ENCODE assay signal across 10 mouse cellular contexts in the genomic region with DNA sequence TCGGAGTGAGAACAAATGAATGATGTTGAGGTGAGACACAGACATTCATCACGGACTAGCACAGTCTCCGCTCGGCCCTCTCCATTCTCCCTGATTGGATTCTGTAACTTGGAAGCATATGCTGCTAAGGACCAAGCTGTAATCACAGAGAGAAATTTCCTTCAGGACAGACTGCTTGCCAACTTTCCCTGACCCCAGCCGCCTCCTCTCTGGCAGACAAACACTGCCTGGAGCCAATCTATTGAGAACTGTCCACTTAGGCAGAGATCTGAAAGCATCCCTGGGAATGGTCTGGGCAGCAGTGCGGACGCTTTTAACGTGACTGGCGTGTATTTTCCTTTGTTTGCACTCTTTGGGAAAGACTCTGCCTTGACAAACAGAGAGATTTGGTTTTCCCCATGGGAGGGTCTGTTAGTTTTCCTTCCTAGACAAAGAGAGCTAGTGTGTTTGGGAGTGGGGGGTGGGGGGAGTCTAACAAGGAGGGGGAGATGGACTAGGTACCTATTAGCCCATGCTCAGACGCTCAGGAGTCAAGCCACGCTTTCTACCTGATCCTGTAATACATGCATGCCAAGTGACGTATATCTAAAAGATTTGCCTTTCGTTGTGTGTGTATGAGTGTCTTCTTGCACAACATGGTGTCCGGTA. TPM values are rescaled to one million over a fixed set of nuclear protein-coding genes. Genes with fewer than 3 reads are reported as not detected.
A peak's percentile ranks its signal among the peaks of the same experiment; 100 is the strongest.
DNase-seq lines count a peak whose midpoint lies in the region; ATAC-seq and TF ChIP-seq lines count a peak whose summit lies in the region.
"Had no signal": no experiment of that assay in that cellular context is flagged by ENCODE, and none has a peak within 500 bp of the region (broad histone marks: within the 10 kb centered on the region; RNA-seq: fewer than 3 reads in every experiment).

No protein-coding gene starts in this region.

- no peaks in the 10 kb centered on the region for H3K27me3 ChIP-seq in lung, embryonic 15.5 days
- no peaks in the 10 kb centered on the region for H3K27me3 ChIP-seq in limb, embryonic 12.5 days
- no peaks in the 10 kb centered on the region for H3K27me3 ChIP-seq in liver, postnatal 0 days (ENCODE audit: insufficient read depth, low read length)

- H3K36me3 ChIP-seq in lung, embryonic 15.5 days, result no peaks in the 10 kb centered on the region
- no peaks in the 10 kb centered on the region for H3K36me3 ChIP-seq in limb, embryonic 12.5 days
- no peaks in the 10 kb centered on the region for H3K36me3 ChIP-seq in liver, postnatal 0 days (replicated peaks; ENCODE audit: insufficient read depth, low read length)

- ATAC-seq in lung, embryonic 15.5 days (ENCODE audit: borderline replicate concordance, extremely low read depth, low FRiP score, low TSS enrichment), result peak; percentile 80
- no peak for ATAC-seq in limb, embryonic 12.5 days (ENCODE audit: insufficient number of reproducible peaks, insufficient read depth, low FRiP score, low TSS enrichment, low read depth)
- ATAC-seq in liver, postnatal 0 days, result no peak

- H3K4me2 ChIP-seq in lung, embryonic 15.5 days, result no peak overlapping the region
- H3K4me2 ChIP-seq in limb, embryonic 12.5 days, result no peak overlapping the region
- H3K4me2 ChIP-seq in liver, postnatal 0 days (ENCODE audit: low read depth, low read length), result no peak overlapping the region

- H3K4me1 ChIP-seq in lung, embryonic 15.5 days, result peaks cover 10% of the 10 kb centered on the region; the same call in 1 of the 2 replicates
- peaks cover 11% of the 10 kb centered on the region for H3K4me1 ChIP-seq in limb, embryonic 12.5 days (replicated peaks)
- no peaks in the 10 kb centered on the region for H3K4me1 ChIP-seq in liver, postnatal 0 days (ENCODE audit: insufficient read depth)

- 37% methylated on average over 14 of the region's 14 CpGs for WGBS in lung, embryonic 15.5 days
- 69% methylated on average over 14 of the region's 14 CpGs for WGBS in limb, embryonic 12.5 days
- WGBS in liver, postnatal 0 days (ENCODE audit: insufficient replicate concordance), result 50% methylated on average over 14 of the region's 14 CpGs

- TF ChIP-seq EP300 in liver, postnatal 0 days (IDR thresholded peaks at IDR 0.05; ENCODE audit: low read depth), result no peak

- no peak overlapping the region for H3K4me3 ChIP-seq in lung, embryonic 15.5 days
- H3K4me3 ChIP-seq in limb, embryonic 12.5 days (replicated peaks), result no peak overlapping the region
- no peak overlapping the region for H3K4me3 ChIP-seq in liver, postnatal 0 days (ENCODE audit: low read depth, low read length)

- no peak for TF ChIP-seq CTCF in liver, postnatal 0 days (IDR thresholded peaks at IDR 0.05; ENCODE audit: low read depth)

- no peak overlapping the region for H3K9ac ChIP-seq in lung, embryonic 15.5 days
- 0 out of 2 replicates have a peak overlapping the region, but pooled peaks have one; percentile 4 for H3K9ac ChIP-seq in limb, embryonic 12.5 days (replicated peaks)
- H3K9ac ChIP-seq in liver, postnatal 0 days (replicated peaks), result no peak overlapping the region
- H3K9ac ChIP-seq: liver, embryonic 14.5 days had no signal

- DNase-seq in adrenal gland, postnatal 10 days, result peak; percentile 19
- no peak for DNase-seq in adrenal gland, adult 2 months
- no peak for DNase-seq in lung, postnatal 25 days (ENCODE audit: low spot score)
- peak; percentile 19 for DNase-seq in skeletal muscle tissue, adult 2 months (ENCODE audit: low read depth, low spot score)
- DNase-seq in liver, postnatal 0 days, result no peak
- no peak for DNase-seq in layer of hippocampus, adult 9-10 months (ENCODE audit: low spot score)
- DNase-seq: cerebellum, postnatal 36 days had no signal

- no peaks in the 10 kb centered on the region for H3K9me3 ChIP-seq in lung, embryonic 15.5 days
- no peaks in the 10 kb centered on the region for H3K9me3 ChIP-seq in limb, embryonic 12.5 days
- H3K9me3 ChIP-seq in liver, postnatal 0 days (ENCODE audit: low read length), result no peaks in the 10 kb centered on the region

- H3K27ac ChIP-seq in lung, embryonic 15.5 days, result no peak overlapping the region
- H3K27ac ChIP-seq in limb, embryonic 12.5 days, result no peak overlapping the region
- no peak overlapping the region for H3K27ac ChIP-seq in liver, postnatal 0 days (ENCODE audit: low read depth)
- H3K27ac ChIP-seq: liver, embryonic 14.5 days had no signal

RNA-seq across cellular contexts. Expression of a gene that starts 25.7 kb away (rescaled TPM):
- total RNA-seq in adrenal gland, postnatal 10 days (2021), result 1 to 10 TPM; 1.1 to 2.5 TPM
- total RNA-seq in adrenal gland, adult 2 months (2021), result under 1 TPM; 0.26 to 0.41 TPM
- polyA plus RNA-seq in adrenal gland, adult 2 months (2012; rRNA removed), result 0.27 and 0.45 TPM in 2 replicates
- 1.4 and 2.0 TPM in 2 replicates for polyA plus RNA-seq in lung, embryonic 15.5 days (2015; fragmentation: Nextera tagmentation; extraction: Ambion mirVana)
- polyA plus RNA-seq in limb, embryonic 12.5 days (2016; fragmentation: Nextera tagmentation; extraction: Ambion mirVana), result 3.1 and 4.9 TPM in 2 replicates
- polyA plus RNA-seq in liver, postnatal 0 days (2015; fragmentation: Nextera tagmentation; extraction: Ambion mirVana), result 0.21 and 0.34 TPM in 2 replicates

Comparison
In these comparisons a context has a peak if more than half of its experiments do, and no peak if none do; other contexts are left out.
1. DNase-seq: peak in adrenal gland, postnatal 10 days (single experiment) and skeletal muscle tissue, adult 2 months (single experiment); none in adrenal gland, adult 2 months (single experiment), lung, postnatal 25 days (single experiment), liver, postnatal 0 days (single experiment) and layer of hippocampus, adult 9-10 months (single experiment).